ENCODE assay signal across 14 mouse cellular contexts in genomic region chr16:87716269-87716668, GRCm38 (mm10). TPM values are rescaled to one million over a fixed set of nuclear protein-coding genes. Genes with fewer than 3 reads are reported as not detected.
DNase-seq lines count a peak whose midpoint lies in the region; ATAC-seq lines count a peak whose summit lies in the region.
"Had no signal": no experiment of that assay in that cellular context is flagged by ENCODE, and none has a peak within 500 bp of the region (broad histone marks: within the 10 kb centered on the region; RNA-seq: fewer than 3 reads in every experiment).

No protein-coding gene starts in this region.

- no peaks in the 10 kb centered on the region for H3K27me3 ChIP-seq in embryonic facial prominence, embryonic 14.5 days (replicated peaks; ENCODE audit: control insufficient read depth, insufficient read depth, low read length)
- no peaks in the 10 kb centered on the region for H3K27me3 ChIP-seq in embryonic facial prominence, embryonic 10.5 days (replicated peaks; ENCODE audit: low read depth, poor library complexity, severe bottlenecking)
- H3K27me3 ChIP-seq: neural tube, embryonic 13.5 days; Patski had no signal

- ATAC-seq in embryonic facial prominence, embryonic 14.5 days (ENCODE audit: low read depth), result no peak
- peak; percentile 51 for ATAC-seq in megakaryocyte-erythroid progenitor cell, adult 5-6 weeks (replicated peaks; ENCODE audit: low FRiP score, low TSS enrichment, poor library complexity, severe bottlenecking)
- no peak for ATAC-seq in CD4-positive, CD25-positive, alpha-beta regulatory T cell, adult 4 months
- ATAC-seq: inflammation-experienced regulatory T-cells, adult 6 months; Patski had no signal

- no peak overlapping the region for H3K4me3 ChIP-seq in embryonic facial prominence, embryonic 14.5 days (ENCODE audit: low read depth, low read length)
- H3K4me3 ChIP-seq in embryonic facial prominence, embryonic 10.5 days, result no peak overlapping the region
- H3K4me3 ChIP-seq: midbrain, embryonic 10.5 days; neural tube, embryonic 13.5 days had no signal

- peak; percentile 27 for DNase-seq in embryonic facial prominence, embryonic 14.5 days (ENCODE audit: low spot score)
- DNase-seq in embryonic facial prominence, embryonic 10.5 days (ENCODE audit: low spot score), result no peak
- DNase-seq in kidney, postnatal 10 days, result peak; percentile 36
- DNase-seq in kidney, adult 8-10 months, result no peak
- peak; percentile 40 for DNase-seq in heart, postnatal 4 days
- DNase-seq in natural killer cell, adult 2 months (ENCODE audit: low spot score in 2 of 2), result no peak
- DNase-seq: cerebellum, postnatal 10 days; layer of hippocampus, postnatal 36 days had no signal

- H3K36me3 ChIP-seq in embryonic facial prominence, embryonic 14.5 days (ENCODE audit: control insufficient read depth, insufficient read depth, low read length), result peaks cover 25% of the 10 kb centered on the region
- peaks cover 48% of the 10 kb centered on the region for H3K36me3 ChIP-seq in embryonic facial prominence, embryonic 10.5 days (replicated peaks)

- WGBS in embryonic facial prominence, embryonic 14.5 days, result 58% methylated on average over 11 of the region's 11 CpGs
- WGBS in embryonic facial prominence, embryonic 10.5 days, result 58% methylated on average over 11 of the region's 11 CpGs

- no peaks in the 10 kb centered on the region; the same call in 1 of the 2 replicates for H3K4me1 ChIP-seq in embryonic facial prominence, embryonic 14.5 days (ENCODE audit: control insufficient read depth, insufficient read depth, low read length)
- H3K4me1 ChIP-seq in embryonic facial prominence, embryonic 10.5 days, result peaks cover 25% of the 10 kb centered on the region

- no peak overlapping the region for H3K4me2 ChIP-seq in embryonic facial prominence, embryonic 14.5 days (ENCODE audit: low read depth, low read length)
- H3K4me2 ChIP-seq: neural tube, embryonic 13.5 days had no signal

- no peak overlapping the region for H3K27ac ChIP-seq in embryonic facial prominence, embryonic 14.5 days (replicated peaks; ENCODE audit: low read depth, low read length)
- no peak overlapping the region for H3K27ac ChIP-seq in embryonic facial prominence, embryonic 10.5 days (replicated peaks)
- H3K27ac ChIP-seq: midbrain, embryonic 10.5 days; neural tube, embryonic 13.5 days had no signal

- H3K9me3 ChIP-seq in embryonic facial prominence, embryonic 14.5 days (ENCODE audit: control insufficient read depth, low read length), result no peaks in the 10 kb centered on the region
- H3K9me3 ChIP-seq in embryonic facial prominence, embryonic 10.5 days, result no peaks in the 10 kb centered on the region
- H3K9me3 ChIP-seq: midbrain, embryonic 10.5 days; neural tube, embryonic 13.5 days had no signal

- no peak overlapping the region for H3K9ac ChIP-seq in embryonic facial prominence, embryonic 14.5 days (ENCODE audit: low read depth, low read length)
- H3K9ac ChIP-seq: neural tube, embryonic 13.5 days had no signal

RNA-seq across cellular contexts. Expression of gene Bach1, which starts 17.5 kb away (rescaled TPM):
- 11.9 and 12.8 TPM in 2 replicates for polyA plus RNA-seq in embryonic facial prominence, embryonic 14.5 days (2014; fragmentation: Nextera tagmentation; extraction: Ambion mirVana)
- polyA plus RNA-seq in embryonic facial prominence, embryonic 10.5 days (2016; fragmentation: Nextera tagmentation; extraction: Ambion mirVana), result 14.1 and 14.4 TPM in 2 replicates
- total RNA-seq in heart, postnatal 4 days (2021), result 10 to 100 TPM; 25.9 to 28.7 TPM
- 16.2 and 16.8 TPM in 2 replicates for total RNA-seq in megakaryocyte-erythroid progenitor cell, adult 5-6 weeks (2014; fragmentation: Nextera tagmentation)
- total RNA-seq in megakaryocyte-erythroid progenitor cell, adult 5-6 weeks (2017), result 27.1 and 40.1 TPM in 2 replicates
- polyA plus RNA-seq in CD4-positive, CD25-positive, alpha-beta regulatory T cell, adult 4 months (2017; shearing (Covaris generic)), result 1 to 10 TPM; 3.4 to 3.9 TPM

Comparison
In these comparisons a context has a peak if more than half of its experiments do, and no peak if none do; other contexts are left out.
1. DNase-seq: peak in embryonic facial prominence, embryonic 14.5 days (single experiment), kidney, postnatal 10 days (single experiment) and heart, postnatal 4 days (single experiment); none in embryonic facial prominence, embryonic 10.5 days (single experiment), kidney, adult 8-10 months (0 of 2) and natural killer cell, adult 2 months (0 of 2).